Mouse (Mus musculus) embryonic facial prominence, embryonic 11.5 days (tissue): Measurements from ENCODE around the gene Pmepa1. TPM values are rescaled to one million over a fixed set of nuclear protein-coding genes. Genes with fewer than 3 reads are reported as not detected.

Experiments
- ATAC-seq: fragments of 200-750 bp; cut with Nextera tagmentation; replicated peaks from 2 replicates; pipeline ENCODE4 v1.8.0; 2017; ENCODE audit warnings: low read depth; ENCODE audit not compliant: insufficient number of reproducible peaks, low FRiP score, low TSS enrichment
- DNase-seq: peaks from one replicate; pipeline ENCODE4 v3.0.0-alpha.2; 2015; ENCODE audit warnings: low spot score
- H3K27ac ChIP-seq: fragments of 300-500 bp; sonication (generic); replicated peaks from 2 replicates; pipeline ENCODE4 v1.5.1; 2014; ENCODE audit warnings: mild to moderate bottlenecking, low read depth, low read length, control low read depth
- H3K27me3 ChIP-seq: fragments of 300-500 bp; sonication (generic); 2 replicates; pipeline ENCODE4 v1.6.1; 2014; ENCODE audit warnings: mild to moderate bottlenecking, low read length, moderate library complexity, mixed read lengths; ENCODE audit not compliant: control insufficient read depth, insufficient read depth
- H3K36me3 ChIP-seq: fragments of 300-500 bp; sonication (generic); replicated peaks from 2 replicates; pipeline ENCODE4 v1.6.1; 2014; ENCODE audit warnings: low read depth, mild to moderate bottlenecking, low read length, moderate library complexity, mixed read lengths; ENCODE audit not compliant: control insufficient read depth, insufficient read depth
- H3K4me1 ChIP-seq: fragments of 300-500 bp; sonication (generic); 2 replicates; pipeline ENCODE4 v1.6.1; 2014; ENCODE audit warnings: low read length, mixed read lengths; ENCODE audit not compliant: control insufficient read depth, insufficient read depth
- H3K4me2 ChIP-seq: fragments of 300-500 bp; sonication (generic); 2 replicates; pipeline ENCODE4 v1.6.1; 2014; ENCODE audit warnings: low read depth, mild to moderate bottlenecking, control low read depth, low read length, moderate library complexity
- H3K4me3 ChIP-seq: fragments of 300-500 bp; sonication (generic); 2 replicates; pipeline ENCODE4 v1.5.1; 2014; ENCODE audit warnings: low read depth, low read length, control low read depth
- H3K9ac ChIP-seq: fragments of 300-500 bp; sonication (generic); replicated peaks from 2 replicates; pipeline ENCODE4 v1.6.1; 2014; ENCODE audit warnings: mild to moderate bottlenecking, control low read depth, low read length
- H3K9me3 ChIP-seq: fragments of 300-500 bp; sonication (generic); replicated peaks from 2 replicates; pipeline ENCODE4 v1.6.1; 2016; ENCODE audit warnings: mild to moderate bottlenecking, low read length, inconsistent platforms, mixed read lengths; ENCODE audit not compliant: control insufficient read depth
- WGBS: fragments of 180-500 bp; shearing (Covaris S2); extraction: QIAGEN DNeasy Blood & Tissue Kit; methylation state at CpG from one replicate; pipeline ENCODE4 v1.1.7; 2014; 5-methylcytosine and 5-hydroxymethylcytosine counted together
- polyA plus RNA-seq: library from polyadenylated mRNA; unstranded; fragments of >200 nt; fragmentation: Nextera tagmentation; extraction: Ambion mirVana; gene quantifications from 2 replicates; pipeline ENCODE4 v1.2.1, GENCODE M21; 2014

Pmepa1 gene
- polyA plus RNA-seq, 1 experiment from 2014 or later = 3.3 TPM

- Histone ChIP-seq H3K27ac (no peak overlapping the region), H3K9me3 (no peaks in the 10 kb centered on the region), H3K4me2 (no peak overlapping the region), H3K27me3 (peaks cover 4% of the 10 kb centered on the region; the same call in 1 of the 2 replicates), H3K9ac (no peak overlapping the region), H3K4me1 (no peaks in the 10 kb centered on the region), H3K4me3 (no peak overlapping the region), H3K36me3 (no peaks in the 10 kb centered on the region)
- DNase-seq = no peak
- ATAC-seq = no peak
- 37% methylated on average over 12 of the region's 12 CpGs for WGBS
Measured at GRCm38 (mm10) chr2:173305011-173305410, 28.7 kb upstream of the Pmepa1 start.

DNA sequence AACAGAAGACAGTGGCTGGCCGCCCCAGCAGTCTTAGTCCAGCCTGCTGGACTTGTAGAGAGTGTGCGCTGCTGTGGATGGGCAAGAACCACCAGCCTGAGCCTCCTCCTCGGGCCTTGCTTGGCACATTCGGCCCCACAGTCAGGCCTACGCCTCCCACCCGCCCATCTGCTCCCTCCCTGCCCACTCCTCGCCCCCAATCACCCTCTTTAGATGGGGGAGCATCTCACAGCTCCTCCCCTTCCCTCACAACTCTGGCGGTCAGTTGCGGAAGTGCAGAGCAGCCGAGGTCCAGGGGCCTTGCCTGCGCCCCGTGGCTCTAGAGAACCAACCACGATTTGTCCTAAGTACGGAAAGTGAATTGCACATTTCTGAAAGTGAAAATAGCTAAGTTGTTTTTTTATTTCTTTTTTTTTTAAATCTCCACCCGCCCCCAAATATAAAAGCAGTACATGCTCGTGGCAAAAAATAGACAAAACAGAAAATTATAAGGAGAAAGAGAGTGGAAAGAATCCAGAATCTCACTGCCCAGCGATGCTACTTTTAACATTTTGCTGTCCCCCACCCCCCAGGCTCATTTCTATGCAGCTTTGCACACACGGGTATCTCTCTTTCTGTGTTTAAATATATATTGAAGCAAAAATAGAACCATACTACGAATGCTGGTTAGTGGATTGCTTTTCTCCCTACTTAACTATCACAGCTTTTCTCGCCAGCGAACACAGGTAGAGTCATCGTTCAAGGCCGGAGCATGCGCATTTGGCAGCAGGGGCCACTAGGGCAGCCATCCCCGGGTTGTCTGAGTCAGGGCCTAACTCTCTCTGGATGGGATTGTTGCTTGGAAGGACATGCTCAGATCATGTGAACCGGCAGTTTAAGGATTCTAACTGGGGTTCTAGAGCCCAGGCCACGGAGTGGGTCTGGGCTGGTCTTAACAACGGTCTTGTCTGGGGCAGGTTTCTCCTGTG lies 24.6 kb upstream of the Pmepa1 start:
- DNase-seq (peak; percentile 37), ATAC-seq (no peak)
- Histone ChIP-seq H3K4me2 (no peak overlapping the region), H3K27me3 (no peaks in the 10 kb centered on the region), H3K27ac (no peak overlapping the region), H3K4me3 (no peak overlapping the region), H3K9me3 (no peaks in the 10 kb centered on the region), H3K4me1 (no peaks in the 10 kb centered on the region), H3K36me3 (no peaks in the 10 kb centered on the region), H3K9ac (no peak overlapping the region)
- 74% methylated on average over 28 of the region's 28 CpGs for whole genome bisulfite sequencing

GRCm38 (mm10) chr2:173296408-173296807 lies 20.1 kb upstream of the Pmepa1 start:
- no peaks in the 10 kb centered on the region for H3K27me3 ChIP-seq
- H3K4me2 ChIP-seq = no peak overlapping the region
- H3K36me3 ChIP-seq = no peaks in the 10 kb centered on the region
- ATAC-seq = 0 out of 2 replicates have a peak, but pooled peaks have one; percentile 51
- H3K4me3 ChIP-seq = no peak overlapping the region
- no peak for DNase-seq
- no peak overlapping the region for H3K27ac ChIP-seq
- no peaks in the 10 kb centered on the region for H3K4me1 ChIP-seq
- H3K9ac ChIP-seq = no peak overlapping the region
- 84% methylated on average over 9 of the region's 9 CpGs for WGBS
- H3K9me3 ChIP-seq = no peaks in the 10 kb centered on the region

GRCm38 (mm10) chr2:173293042-173293441 lies 16.7 kb upstream of the Pmepa1 start:
- no peak overlapping the region for H3K27ac ChIP-seq
- no peak overlapping the region for H3K4me2 ChIP-seq
- H3K9me3 ChIP-seq = no peaks in the 10 kb centered on the region
- 72% methylated on average over 6 of the region's 6 CpGs for WGBS
- no peaks in the 10 kb centered on the region for H3K36me3 ChIP-seq
- DNase-seq = no peak
- ATAC-seq = no peak
- H3K9ac ChIP-seq = no peak overlapping the region
- H3K4me1 ChIP-seq = no peaks in the 10 kb centered on the region
- H3K27me3 ChIP-seq = no peaks in the 10 kb centered on the region
- no peak overlapping the region for H3K4me3 ChIP-seq

DNA sequence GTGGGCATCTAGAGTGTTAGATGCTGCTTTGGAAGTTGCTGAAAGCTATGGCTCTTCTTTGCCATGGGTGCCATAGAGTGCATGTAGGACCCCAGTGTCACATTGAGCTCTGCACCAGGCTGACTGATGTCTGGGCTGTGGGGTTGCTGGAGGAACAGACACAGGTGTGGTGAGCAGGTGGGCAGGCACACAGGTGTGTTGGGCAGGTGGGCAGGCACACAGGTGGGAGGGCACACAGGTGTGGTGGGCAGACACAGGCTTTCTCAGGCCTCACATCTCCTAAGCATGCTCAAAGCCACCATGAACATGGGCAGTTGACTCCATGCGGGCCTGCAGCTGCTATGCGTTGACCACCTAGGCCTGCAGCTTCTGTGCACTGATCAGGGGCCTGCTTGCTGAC lies 16.2 kb upstream of the Pmepa1 start:
- Histone ChIP-seq H3K4me2 (no peak overlapping the region), H3K4me1 (no peaks in the 10 kb centered on the region), H3K36me3 (no peaks in the 10 kb centered on the region), H3K9me3 (no peaks in the 10 kb centered on the region), H3K27ac (no peak overlapping the region), H3K4me3 (no peak overlapping the region), H3K9ac (no peak overlapping the region), H3K27me3 (no peaks in the 10 kb centered on the region)
- no peak for DNase-seq
- 100% methylated on average over 2 of the region's 2 CpGs for WGBS
- ATAC-seq = no peak

GRCm38 (mm10) chr2:173290981-173291380 lies 14.6 kb upstream of the Pmepa1 start:
- DNase-seq (no peak), ATAC-seq (no peak)
- no peak overlapping the region for H3K4me2 ChIP-seq
- H3K27ac ChIP-seq = no peak overlapping the region
- no peaks in the 10 kb centered on the region for H3K9me3 ChIP-seq
- H3K4me3 ChIP-seq = no peak overlapping the region
- no peaks in the 10 kb centered on the region for H3K4me1 ChIP-seq
- no peaks in the 10 kb centered on the region for H3K36me3 ChIP-seq
- H3K9ac ChIP-seq = no peak overlapping the region
- WGBS = 94% methylated on average over 11 of the region's 11 CpGs
- no peaks in the 10 kb centered on the region for H3K27me3 ChIP-seq

- no peak for ATAC-seq
- no peaks in the 10 kb centered on the region for H3K36me3 ChIP-seq
- WGBS = 70% methylated on average over 3 of the region's 3 CpGs
- no peak overlapping the region for H3K4me2 ChIP-seq
- no peaks in the 10 kb centered on the region for H3K4me1 ChIP-seq
- no peaks in the 10 kb centered on the region for H3K9me3 ChIP-seq
- no peak for DNase-seq
- no peak overlapping the region for H3K9ac ChIP-seq
- H3K4me3 ChIP-seq = no peak overlapping the region
- no peak overlapping the region for H3K27ac ChIP-seq
- no peaks in the 10 kb centered on the region for H3K27me3 ChIP-seq
Measured at GRCm38 (mm10) chr2:173289928-173290327, 13.6 kb upstream of the Pmepa1 start.

DNA sequence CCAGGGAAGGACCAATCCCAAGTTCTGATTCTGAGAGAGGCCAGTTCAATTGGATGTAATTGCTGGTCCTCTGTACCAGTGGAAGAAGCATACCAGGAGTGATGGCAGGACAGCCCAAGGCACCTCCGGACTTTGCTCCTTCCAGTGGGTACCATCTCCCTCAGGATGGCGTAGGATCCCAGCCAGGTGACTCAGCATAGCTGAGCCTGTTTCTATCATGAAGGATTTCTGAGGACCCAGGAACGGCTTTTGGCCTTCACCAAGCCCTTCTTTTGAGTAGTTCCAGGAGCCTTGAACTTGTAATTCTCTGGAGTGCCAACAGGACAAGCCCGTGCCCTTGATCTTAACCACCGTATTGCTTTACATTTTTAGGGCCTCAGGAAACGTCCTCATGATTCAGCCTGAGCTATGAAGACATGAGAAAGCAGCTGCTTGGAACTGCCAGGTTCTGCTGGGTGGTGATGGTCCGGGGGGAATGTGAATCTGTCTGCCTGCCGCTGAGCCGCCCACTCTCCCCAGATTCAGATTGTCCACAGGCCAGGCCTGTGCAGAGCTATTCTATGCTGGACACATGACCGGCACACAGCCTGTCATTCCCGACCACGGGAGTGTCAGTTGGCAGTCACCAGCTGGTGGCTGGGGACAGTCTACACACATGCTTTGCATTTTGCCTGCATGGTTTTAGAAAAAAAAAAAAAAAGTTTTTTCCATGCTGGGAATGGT lies 9.6 kb upstream of the Pmepa1 start:
- Histone ChIP-seq H3K27me3 (no peaks in the 10 kb centered on the region), H3K9me3 (no peaks in the 10 kb centered on the region), H3K27ac (no peak overlapping the region), H3K4me1 (no peaks in the 10 kb centered on the region), H3K9ac (no peak overlapping the region), H3K36me3 (no peaks in the 10 kb centered on the region), H3K4me2 (no peak overlapping the region), H3K4me3 (no peak overlapping the region)
- DNase-seq = no peak
- WGBS = 82% methylated on average over 12 of the region's 12 CpGs
- no peak for ATAC-seq
